Mouse (Mus musculus): Measurements from ENCODE around the gene Pex5l. TPM values are rescaled to one million over a fixed set of nuclear protein-coding genes. Genes with fewer than 3 reads are reported as not detected.

Gene Pex5l
- total and polyA plus RNA-seq, 2 experiments from 2014 or later: 0.15 to 1.5 TPM

DNA sequence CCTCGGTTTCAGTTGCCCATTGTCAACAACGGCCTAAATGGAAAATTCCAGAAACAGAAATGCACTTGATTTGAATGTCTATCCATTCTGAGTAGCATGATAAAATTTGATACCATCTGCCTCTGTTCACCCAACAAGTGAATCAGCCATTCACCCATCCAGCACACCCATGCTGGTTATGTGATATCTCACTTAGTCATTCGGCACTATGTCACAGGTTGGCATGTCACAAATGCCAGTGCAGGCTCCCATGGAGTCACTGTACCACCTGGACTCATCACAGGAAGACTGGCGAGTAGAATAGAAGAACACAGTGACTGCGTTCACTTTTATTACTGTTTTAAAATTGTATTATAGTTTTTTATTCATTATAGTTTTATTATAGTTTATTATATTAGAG lies 18.3 kb downstream of the Pex5l start:
- H3K9ac ChIP-seq (replicated peaks; ENCODE audit: low read depth, low read length): no peak overlapping the region
- H3K36me3 ChIP-seq (replicated peaks; ENCODE audit: control insufficient read depth, insufficient read depth, low read length): no peaks in the 10 kb centered on the region
- 76% methylated on average over 5 of the region's 5 CpGs for WGBS
- H3K4me3 ChIP-seq (ENCODE audit: low read depth, low read length): no peak overlapping the region
- ATAC-seq (ENCODE audit: insufficient read depth, low read depth): no peak
- H3K9me3 ChIP-seq (replicated peaks; ENCODE audit: control insufficient read depth, low read length): no peaks in the 10 kb centered on the region
- no peak overlapping the region for H3K4me2 ChIP-seq (ENCODE audit: low read depth, low read length)
- no peak for DNase-seq (ENCODE audit: low spot score)
- no peaks in the 10 kb centered on the region for H3K4me1 ChIP-seq (ENCODE audit: control insufficient read depth, insufficient read depth)
- no peak for TF ChIP-seq EP300 (IDR thresholded peaks at IDR 0.05; ENCODE audit: low read depth)
- H3K27me3 ChIP-seq (ENCODE audit: control insufficient read depth, insufficient read depth, low read length): no peaks in the 10 kb centered on the region
- no peak overlapping the region for H3K27ac ChIP-seq (ENCODE audit: low read depth)

DNA sequence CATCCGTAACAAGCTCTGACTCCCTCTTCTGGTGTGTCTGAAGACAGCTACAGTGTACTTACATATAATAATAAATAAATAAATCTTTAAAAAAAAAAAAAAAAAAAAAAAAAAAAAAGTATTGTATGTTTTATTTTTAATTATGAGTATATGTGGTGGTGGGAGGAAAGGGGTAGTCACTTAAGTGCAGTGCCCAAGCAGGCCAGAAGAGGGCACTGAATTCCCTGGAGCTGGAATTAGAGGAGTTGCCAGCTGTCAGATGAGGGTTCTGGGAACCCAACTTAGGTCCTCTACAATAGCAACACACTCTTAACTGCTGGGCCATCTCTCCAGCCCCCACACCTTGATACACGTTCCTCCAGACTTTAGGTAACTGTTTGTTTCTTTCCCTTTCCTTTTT lies 37.3 kb downstream of the Pex5l start:
- H3K9ac ChIP-seq (replicated peaks; ENCODE audit: low read depth, low read length): no peak overlapping the region
- no peaks in the 10 kb centered on the region for H3K4me1 ChIP-seq (ENCODE audit: control insufficient read depth, insufficient read depth)
- H3K4me2 ChIP-seq (ENCODE audit: low read depth, low read length): no peak overlapping the region
- H3K4me3 ChIP-seq (ENCODE audit: low read depth, low read length): no peak overlapping the region
- no peak for ATAC-seq (ENCODE audit: insufficient read depth, low read depth)
- no peaks in the 10 kb centered on the region for H3K27me3 ChIP-seq (ENCODE audit: control insufficient read depth, insufficient read depth, low read length)
- no peaks in the 10 kb centered on the region for H3K9me3 ChIP-seq (replicated peaks; ENCODE audit: control insufficient read depth, low read length)
- H3K27ac ChIP-seq (ENCODE audit: low read depth): no peak overlapping the region
- DNase-seq (ENCODE audit: low spot score): no peak
- 84% methylated on average over 1 of the region's 2 CpGs for WGBS
- no peak for TF ChIP-seq EP300 (IDR thresholded peaks at IDR 0.05; ENCODE audit: low read depth)
- no peak for TF ChIP-seq CTCF (IDR thresholded peaks at IDR 0.05; ENCODE audit: low read depth)
- no peaks in the 10 kb centered on the region for H3K36me3 ChIP-seq (replicated peaks; ENCODE audit: control insufficient read depth, insufficient read depth, low read length)

DNA sequence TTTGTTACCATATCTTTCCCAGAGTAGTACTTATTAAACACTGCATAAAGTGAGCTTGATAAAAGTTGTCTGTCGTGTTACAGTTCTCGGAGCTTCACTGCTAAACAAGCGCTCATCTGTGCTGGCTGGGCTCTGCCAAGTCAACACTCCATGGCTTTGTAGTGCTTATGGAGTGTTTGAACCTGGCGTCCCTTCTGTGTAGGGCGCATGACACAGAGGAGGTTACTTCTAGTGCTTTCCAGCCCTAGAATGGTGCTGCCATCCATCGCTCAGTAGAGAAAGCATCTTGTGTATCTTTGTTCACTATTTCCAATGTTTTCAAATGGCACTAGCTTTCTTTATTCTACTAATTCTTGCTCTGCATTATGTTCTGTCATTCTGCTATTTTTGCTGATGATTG lies 39.5 kb downstream of the Pex5l start:
- no peaks in the 10 kb centered on the region for H3K9me3 ChIP-seq (replicated peaks; ENCODE audit: control insufficient read depth, low read length)
- H3K4me3 ChIP-seq (ENCODE audit: low read depth, low read length): no peak overlapping the region
- no peak for DNase-seq (ENCODE audit: low spot score)
- no peak for TF ChIP-seq CTCF (IDR thresholded peaks at IDR 0.05; ENCODE audit: low read depth)
- no peak for TF ChIP-seq EP300 (IDR thresholded peaks at IDR 0.05; ENCODE audit: low read depth)
- no peaks in the 10 kb centered on the region for H3K4me1 ChIP-seq (ENCODE audit: control insufficient read depth, insufficient read depth)
- H3K9ac ChIP-seq (replicated peaks; ENCODE audit: low read depth, low read length): no peak overlapping the region
- no peak overlapping the region for H3K4me2 ChIP-seq (ENCODE audit: low read depth, low read length)
- H3K27me3 ChIP-seq (ENCODE audit: control insufficient read depth, insufficient read depth, low read length): no peaks in the 10 kb centered on the region
- no peak overlapping the region for H3K27ac ChIP-seq (ENCODE audit: low read depth)
- WGBS: 89% methylated on average over 6 of the region's 6 CpGs
- no peaks in the 10 kb centered on the region for H3K36me3 ChIP-seq (replicated peaks; ENCODE audit: control insufficient read depth, insufficient read depth, low read length)
- no peak for ATAC-seq (ENCODE audit: insufficient read depth, low read depth)

DNA sequence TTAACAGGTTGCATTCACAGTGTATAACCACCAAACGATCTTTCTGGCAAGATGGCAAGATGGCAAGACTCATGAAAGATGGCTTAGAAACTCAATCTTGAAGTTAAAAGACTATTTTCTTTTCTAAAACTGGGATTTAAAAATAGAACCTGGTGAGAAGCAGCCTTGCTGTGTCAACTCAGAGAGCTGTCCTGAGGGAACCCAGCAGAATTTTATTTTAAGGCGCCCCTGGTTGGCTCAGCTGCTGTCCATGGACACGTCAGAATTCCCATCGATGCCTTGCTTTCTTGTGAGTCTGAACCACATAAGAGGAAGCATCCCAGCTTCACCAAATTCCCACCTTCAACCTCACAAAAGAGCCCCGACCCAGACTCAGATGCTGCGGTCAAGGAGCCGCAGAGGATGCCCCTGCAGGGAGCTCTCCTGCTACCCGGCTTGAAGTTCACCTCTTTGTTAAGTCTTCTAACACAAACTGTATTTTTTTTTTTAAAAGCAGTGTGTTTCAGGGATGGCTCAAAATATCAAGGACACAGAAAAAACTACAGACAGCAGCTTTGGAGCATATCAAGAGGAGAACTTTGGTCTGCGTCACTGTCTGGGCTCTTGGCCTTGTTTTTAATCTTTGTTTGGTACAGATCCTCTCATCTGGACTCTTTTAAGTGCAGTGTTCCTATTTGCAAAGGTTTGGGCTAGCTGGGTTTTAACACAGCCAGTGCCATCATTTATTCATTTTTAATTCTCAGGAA lies 44.3 kb downstream of the Pex5l start:
- H3K9me3 ChIP-seq (replicated peaks; ENCODE audit: control insufficient read depth, low read length): no peaks in the 10 kb centered on the region
- H3K9ac ChIP-seq (replicated peaks; ENCODE audit: low read depth, low read length): no peak overlapping the region
- H3K27me3 ChIP-seq (ENCODE audit: control insufficient read depth, insufficient read depth, low read length): no peaks in the 10 kb centered on the region
- no peak overlapping the region for H3K27ac ChIP-seq (ENCODE audit: low read depth)
- no peak for TF ChIP-seq CTCF (IDR thresholded peaks at IDR 0.05; ENCODE audit: low read depth)
- no peak for TF ChIP-seq EP300 (IDR thresholded peaks at IDR 0.05; ENCODE audit: low read depth)
- no peak overlapping the region for H3K4me3 ChIP-seq (ENCODE audit: low read depth, low read length)
- no peaks in the 10 kb centered on the region for H3K4me1 ChIP-seq (ENCODE audit: control insufficient read depth, insufficient read depth)
- no peak for DNase-seq (ENCODE audit: low spot score)
- no peaks in the 10 kb centered on the region for H3K36me3 ChIP-seq (replicated peaks; ENCODE audit: control insufficient read depth, insufficient read depth, low read length)
- ATAC-seq (ENCODE audit: insufficient read depth, low read depth): no peak
- 55% methylated on average over 9 of the region's 9 CpGs for WGBS
- no peak overlapping the region for H3K4me2 ChIP-seq (ENCODE audit: low read depth, low read length)

DNA sequence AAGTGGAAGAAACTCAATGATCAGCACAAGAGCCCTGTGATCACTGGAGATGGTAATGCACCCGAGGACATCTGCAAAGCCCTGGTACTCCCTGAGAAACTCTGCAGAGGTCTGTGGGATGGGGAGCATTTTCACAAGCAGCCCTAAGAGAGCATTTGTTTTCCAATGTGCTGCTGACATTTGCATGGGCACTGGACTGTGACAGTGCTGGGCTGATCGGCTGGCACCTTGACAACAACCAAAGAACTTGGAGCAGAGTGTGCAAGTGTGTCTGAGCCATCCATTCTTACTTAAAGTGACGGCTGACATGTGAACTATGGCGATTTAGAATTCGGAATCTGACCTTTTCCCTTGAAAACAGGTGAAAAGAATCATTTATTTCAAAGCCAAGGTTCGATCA lies 49.4 kb downstream of the Pex5l start:
- no peaks in the 10 kb centered on the region for H3K36me3 ChIP-seq (replicated peaks; ENCODE audit: control insufficient read depth, insufficient read depth, low read length)
- H3K9me3 ChIP-seq (replicated peaks; ENCODE audit: control insufficient read depth, low read length): no peaks in the 10 kb centered on the region
- ATAC-seq (ENCODE audit: insufficient read depth, low read depth): no peak
- H3K27me3 ChIP-seq (ENCODE audit: control insufficient read depth, insufficient read depth, low read length): no peaks in the 10 kb centered on the region
- H3K4me2 ChIP-seq (ENCODE audit: low read depth, low read length): no peak overlapping the region
- 60% methylated on average over 6 of the region's 6 CpGs for WGBS
- DNase-seq (ENCODE audit: low spot score): no peak
- no peak for TF ChIP-seq EP300 (IDR thresholded peaks at IDR 0.05; ENCODE audit: low read depth)
- no peak for TF ChIP-seq CTCF (IDR thresholded peaks at IDR 0.05; ENCODE audit: low read depth)
- no peak overlapping the region for H3K9ac ChIP-seq (replicated peaks; ENCODE audit: low read depth, low read length)
- H3K4me1 ChIP-seq (ENCODE audit: control insufficient read depth, insufficient read depth): no peaks in the 10 kb centered on the region
- no peak overlapping the region for H3K27ac ChIP-seq (ENCODE audit: low read depth)
- H3K4me3 ChIP-seq (ENCODE audit: low read depth, low read length): no peak overlapping the region

DNA sequence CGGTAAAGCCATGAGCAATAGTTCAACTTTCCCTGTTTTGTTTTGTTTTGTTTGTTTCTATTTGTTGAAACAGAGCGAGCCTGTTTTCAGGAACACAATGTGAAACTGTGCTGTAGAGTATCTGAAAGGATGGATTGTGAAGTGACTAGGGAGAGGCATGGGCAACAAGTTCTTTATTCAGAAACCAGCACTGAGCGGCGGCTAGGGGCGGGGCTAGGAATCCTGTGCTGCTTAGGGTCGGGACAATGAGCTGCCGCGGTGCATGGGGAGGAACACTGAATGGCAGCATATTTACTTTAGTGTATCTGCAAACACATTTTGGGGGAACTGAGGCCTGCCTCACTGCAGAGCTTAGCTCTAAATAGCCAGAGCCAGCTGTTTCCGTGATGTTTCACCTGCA lies 53.0 kb downstream of the Pex5l start:
- ATAC-seq (ENCODE audit: insufficient read depth, low read depth) (no peak), DNase-seq (ENCODE audit: low spot score) (no peak)
- Histone ChIP-seq H3K27me3 (ENCODE audit: control insufficient read depth, insufficient read depth, low read length) (no peaks in the 10 kb centered on the region), H3K4me1 (ENCODE audit: control insufficient read depth, insufficient read depth) (no peaks in the 10 kb centered on the region), H3K4me3 (ENCODE audit: low read depth, low read length) (no peak overlapping the region), H3K36me3 (replicated peaks; ENCODE audit: control insufficient read depth, insufficient read depth, low read length) (no peaks in the 10 kb centered on the region), H3K9ac (replicated peaks; ENCODE audit: low read depth, low read length) (no peak overlapping the region), H3K4me2 (ENCODE audit: low read depth, low read length) (peak overlapping the region; percentile 20), H3K9me3 (replicated peaks; ENCODE audit: control insufficient read depth, low read length) (no peaks in the 10 kb centered on the region), H3K27ac (ENCODE audit: low read depth) (no peak overlapping the region)
- WGBS: 24% methylated on average over 9 of the region's 9 CpGs
- TF ChIP-seq CTCF (IDR thresholded peaks at IDR 0.05; ENCODE audit: low read depth) (no peak), EP300 (IDR thresholded peaks at IDR 0.05; ENCODE audit: low read depth) (no peak)

All from heart, postnatal 0 days (tissue).